Mouse (Mus musculus) heart, embryonic 10.5 days (tissue): ENCODE results near the gene Kcnh1. TPM values are rescaled to one million over a fixed set of nuclear protein-coding genes. Genes with fewer than 3 reads are reported as not detected.

Source experiments
- DNase-seq: peaks from one replicate; pipeline ENCODE4 v3.0.0-alpha.2; 2017; ENCODE audit warnings: low spot score
- H3K27ac ChIP-seq: fragments of 300-500 bp; sonication (generic); 2 replicates; pipeline ENCODE4 v1.5.1; 2016; ENCODE audit warnings: mild to moderate bottlenecking
- H3K27me3 ChIP-seq: fragments of 300-500 bp; sonication (generic); 2 replicates; pipeline ENCODE4 v1.6.1; 2016; ENCODE audit warnings: mild to moderate bottlenecking; ENCODE audit not compliant: poor library complexity, insufficient read depth, severe bottlenecking
- H3K36me3 ChIP-seq: fragments of 300-500 bp; sonication (generic); 2 replicates; pipeline ENCODE4 v1.6.1; 2016; ENCODE audit warnings: mild to moderate bottlenecking, moderate library complexity
- H3K4me1 ChIP-seq: fragments of 300-500 bp; sonication (generic); 2 replicates; pipeline ENCODE4 v1.6.1; 2016; ENCODE audit warnings: mild to moderate bottlenecking
- H3K4me3 ChIP-seq: fragments of 300-500 bp; sonication (generic); 2 replicates; pipeline ENCODE4 v1.5.1; 2016; ENCODE audit warnings: mild to moderate bottlenecking, moderate library complexity
- H3K9me3 ChIP-seq: fragments of 300-500 bp; sonication (generic); 2 replicates; pipeline ENCODE4 v1.6.1; 2016; ENCODE audit warnings: mild to moderate bottlenecking, moderate library complexity
- WGBS: fragments of 180-500 bp; shearing (Covaris S2); methylation state at CpG from one replicate; pipeline ENCODE4 v1.1.7; 2016; 5-methylcytosine and 5-hydroxymethylcytosine counted together
- polyA plus RNA-seq: library from polyadenylated mRNA; unstranded; fragments of >200 nt; fragmentation: Nextera tagmentation; extraction: Ambion mirVana; gene quantifications from 2 replicates; pipeline ENCODE4 v1.2.1, GENCODE M21; 2016

The Kcnh1 gene
- polyA plus RNA-seq, 1 experiment from 2014 or later, result 0.14 TPM

GRCm38 (mm10) chr1:192402911-192403704, 212.5 kb downstream of the Kcnh1 start:
- Histone ChIP-seq H3K27me3 (no peaks in the 10 kb centered on the region), H3K36me3 (no peaks in the 10 kb centered on the region), H3K4me3 (no peak overlapping the region), H3K9me3 (no peaks in the 10 kb centered on the region), H3K27ac (no peak overlapping the region), H3K4me1 (no peaks in the 10 kb centered on the region)
- no peak for DNase-seq
- WGBS, result 82% methylated on average over 8 of the region's 8 CpGs

- 86% methylated on average over 4 of the region's 4 CpGs for WGBS
- H3K9me3 ChIP-seq, result no peaks in the 10 kb centered on the region
- no peak for DNase-seq
- H3K27me3 ChIP-seq, result no peaks in the 10 kb centered on the region
- no peaks in the 10 kb centered on the region for H3K36me3 ChIP-seq
- H3K27ac ChIP-seq, result no peak overlapping the region
- H3K4me3 ChIP-seq, result no peak overlapping the region
- H3K4me1 ChIP-seq, result no peaks in the 10 kb centered on the region
Observed at GRCm38 (mm10) chr1:192405136-192405535, 214.6 kb downstream of the Kcnh1 start.

GRCm38 (mm10) chr1:192406589-192406988, 216.0 kb downstream of the Kcnh1 start:
- 82% methylated on average over 5 of the region's 5 CpGs for WGBS
- no peaks in the 10 kb centered on the region for H3K36me3 ChIP-seq
- no peaks in the 10 kb centered on the region for H3K4me1 ChIP-seq
- H3K27me3 ChIP-seq, result no peaks in the 10 kb centered on the region
- no peak overlapping the region for H3K4me3 ChIP-seq
- H3K27ac ChIP-seq, result no peak overlapping the region
- DNase-seq, result no peak
- H3K9me3 ChIP-seq, result no peaks in the 10 kb centered on the region

GRCm38 (mm10) chr1:192415813-192416212, 225.2 kb downstream of the Kcnh1 start:
- no peak for DNase-seq
- Histone ChIP-seq H3K9me3 (no peaks in the 10 kb centered on the region), H3K4me3 (no peak overlapping the region), H3K27ac (no peak overlapping the region), H3K4me1 (no peaks in the 10 kb centered on the region), H3K27me3 (0 out of 2 replicates have a peak, but pooled peaks cover 4% of the 10 kb centered on the region), H3K36me3 (no peaks in the 10 kb centered on the region)
- WGBS, result 62% methylated on average over 3 of the region's 3 CpGs

- Histone ChIP-seq H3K27me3 (0 out of 2 replicates have a peak, but pooled peaks cover 4% of the 10 kb centered on the region), H3K36me3 (no peaks in the 10 kb centered on the region), H3K27ac (no peak overlapping the region), H3K4me3 (no peak overlapping the region), H3K9me3 (no peaks in the 10 kb centered on the region), H3K4me1 (no peaks in the 10 kb centered on the region)
- DNase-seq, result no peak
- WGBS, result 74% methylated on average over 9 of the region's 9 CpGs
Observed at GRCm38 (mm10) chr1:192416241-192416821, 225.8 kb downstream of the Kcnh1 start.

- Histone ChIP-seq H3K4me1 (no peaks in the 10 kb centered on the region), H3K36me3 (no peaks in the 10 kb centered on the region), H3K9me3 (no peaks in the 10 kb centered on the region), H3K4me3 (no peak overlapping the region), H3K27ac (no peak overlapping the region), H3K27me3 (0 out of 2 replicates have a peak, but pooled peaks cover 4% of the 10 kb centered on the region)
- no peak for DNase-seq
- 78% methylated on average over 5 of the region's 5 CpGs for WGBS
Observed at GRCm38 (mm10) chr1:192419176-192419575, 228.6 kb downstream of the Kcnh1 start.

GRCm38 (mm10) chr1:192421377-192422166, 231.0 kb downstream of the Kcnh1 start:
- no peaks in the 10 kb centered on the region for H3K27me3 ChIP-seq
- WGBS, result 81% methylated on average over 14 of the region's 14 CpGs
- H3K4me1 ChIP-seq, result no peaks in the 10 kb centered on the region
- no peak overlapping the region for H3K4me3 ChIP-seq
- no peak overlapping the region for H3K27ac ChIP-seq
- DNase-seq, result no peak
- no peaks in the 10 kb centered on the region for H3K36me3 ChIP-seq
- H3K9me3 ChIP-seq, result no peaks in the 10 kb centered on the region

GRCm38 (mm10) chr1:192431423-192431822, 240.8 kb downstream of the Kcnh1 start:
- DNase-seq, result no peak
- Histone ChIP-seq H3K4me3 (no peak overlapping the region), H3K27me3 (no peaks in the 10 kb centered on the region), H3K4me1 (no peaks in the 10 kb centered on the region), H3K36me3 (no peaks in the 10 kb centered on the region), H3K9me3 (no peaks in the 10 kb centered on the region), H3K27ac (no peak overlapping the region)
- WGBS, result 88% methylated on average over 2 of the region's 2 CpGs

- Histone ChIP-seq H3K36me3 (no peaks in the 10 kb centered on the region), H3K4me3 (no peak overlapping the region), H3K9me3 (no peaks in the 10 kb centered on the region), H3K4me1 (no peaks in the 10 kb centered on the region), H3K27ac (no peak overlapping the region), H3K27me3 (no peaks in the 10 kb centered on the region)
- DNase-seq, result no peak
- 85% methylated on average over 2 of the region's 2 CpGs for WGBS
Observed at GRCm38 (mm10) chr1:192435503-192435902, 244.9 kb downstream of the Kcnh1 start.

GRCm38 (mm10) chr1:192439151-192439837, 248.7 kb downstream of the Kcnh1 start:
- whole genome bisulfite sequencing, result 70% methylated on average over 6 of the region's 6 CpGs
- no peak for DNase-seq
- no peaks in the 10 kb centered on the region for H3K27me3 ChIP-seq
- H3K36me3 ChIP-seq, result no peaks in the 10 kb centered on the region
- H3K27ac ChIP-seq, result no peak overlapping the region
- H3K4me1 ChIP-seq, result no peaks in the 10 kb centered on the region
- H3K4me3 ChIP-seq, result no peak overlapping the region
- no peaks in the 10 kb centered on the region for H3K9me3 ChIP-seq

- Histone ChIP-seq H3K4me3 (no peak overlapping the region), H3K27ac (no peak overlapping the region), H3K27me3 (no peaks in the 10 kb centered on the region), H3K9me3 (no peaks in the 10 kb centered on the region), H3K36me3 (no peaks in the 10 kb centered on the region), H3K4me1 (no peaks in the 10 kb centered on the region)
- no peak for DNase-seq
- WGBS, result 85% methylated on average over 5 of the region's 5 CpGs
Observed at GRCm38 (mm10) chr1:192442772-192443445, 252.3 kb downstream of the Kcnh1 start.

- H3K27me3 ChIP-seq, result 0 out of 2 replicates have a peak, but pooled peaks cover 2% of the 10 kb centered on the region
- no peaks in the 10 kb centered on the region for H3K36me3 ChIP-seq
- H3K9me3 ChIP-seq, result no peaks in the 10 kb centered on the region
- no peak for DNase-seq
- 71% methylated on average over 20 of the region's 20 CpGs for WGBS
- H3K4me3 ChIP-seq, result no peak overlapping the region
- no peak overlapping the region for H3K27ac ChIP-seq
- no peaks in the 10 kb centered on the region for H3K4me1 ChIP-seq
Observed at GRCm38 (mm10) chr1:192443998-192444657, 253.6 kb downstream of the Kcnh1 start.
